Mouse (Mus musculus) midbrain, embryonic 12.5 days (tissue): ENCODE measurements at regions not wholly inside any gene's neighbourhood (a gene's known extent, or its start where the extent isn't known, plus 50 kb on each side); places are given as distances from the start of the nearest gene placed in this dataset.
A peak's percentile ranks its signal among the peaks of the same experiment; 100 is the strongest.
"Not testable (repeated sequence)": the region's sequence is repeated elsewhere in the genome, so short reads cannot be mapped to it uniquely, and the experiment has no call there.

Experiments
- ATAC-seq: fragments of 200-750 bp; cut with Nextera tagmentation; 2 replicates; pipeline ENCODE4 v1.8.0; 2017; ENCODE audit warnings: low read depth, moderate TSS enrichment, moderate library complexity; ENCODE audit not compliant: low FRiP score
- H3K27ac ChIP-seq: fragments of 300-500 bp; sonication (generic); replicated peaks from 2 replicates; pipeline ENCODE4 v1.5.1; 2016; ENCODE audit warnings: mild to moderate bottlenecking
- H3K27me3 ChIP-seq: fragments of 300-500 bp; sonication (generic); 2 replicates; pipeline ENCODE4 v1.6.1; 2016; ENCODE audit warnings: mild to moderate bottlenecking
- H3K36me3 ChIP-seq: fragments of 300-500 bp; sonication (generic); 2 replicates; pipeline ENCODE4 v1.6.1; 2016
- H3K4me1 ChIP-seq: fragments of 300-500 bp; sonication (generic); 2 replicates; pipeline ENCODE4 v1.6.1; 2016
- H3K4me2 ChIP-seq: fragments of 300-500 bp; sonication (generic); replicated peaks from 2 replicates; pipeline ENCODE4 v1.6.1; 2016; ENCODE audit warnings: mild to moderate bottlenecking, moderate library complexity
- H3K4me3 ChIP-seq: fragments of 300-500 bp; sonication (generic); 2 replicates; pipeline ENCODE4 v1.5.1; 2016; ENCODE audit warnings: mild to moderate bottlenecking
- H3K9ac ChIP-seq: fragments of 300-500 bp; sonication (generic); replicated peaks from 2 replicates; pipeline ENCODE4 v1.6.1; 2016; ENCODE audit warnings: mild to moderate bottlenecking, moderate library complexity
- H3K9me3 ChIP-seq: fragments of 300-500 bp; sonication (generic); 2 replicates; pipeline ENCODE4 v1.6.1; 2016; ENCODE audit warnings: mild to moderate bottlenecking
- whole genome bisulfite sequencing: fragments of 180-500 bp; shearing (Covaris S2); methylation state at CpG from one replicate; pipeline ENCODE4 v1.1.7; 2016; 5-methylcytosine and 5-hydroxymethylcytosine counted together

DNA sequence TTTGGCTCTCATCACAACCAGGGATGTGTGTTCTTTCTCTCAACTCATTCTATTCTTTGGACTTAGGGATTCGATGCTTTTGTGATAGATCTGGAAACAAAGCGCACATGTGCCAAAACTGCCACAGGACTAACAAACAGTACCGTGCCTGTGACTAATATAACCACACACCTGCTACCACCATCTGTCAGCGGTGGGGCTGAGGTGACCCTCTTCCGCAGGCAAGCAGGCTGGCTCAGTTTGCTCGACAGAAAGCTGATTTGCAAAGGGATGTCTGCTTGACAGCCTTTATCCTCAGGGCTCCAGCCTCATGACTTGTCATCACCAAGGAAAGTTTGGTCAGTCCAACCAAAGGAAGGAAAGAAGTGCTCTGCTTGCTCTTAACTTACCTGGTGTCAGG is 146.7 kb upstream of the Fer start:
- 75% methylated on average over 6 of the region's 6 CpGs for WGBS
- Histone ChIP-seq H3K4me2 (no peak overlapping the region), H3K27me3 (no peaks in the 10 kb centered on the region)

GRCm38 (mm10) chr17:63717051-63717578 is 145.7 kb upstream of the Fer start:
- Histone ChIP-seq H3K9me3 (no peaks in the 10 kb centered on the region), H3K4me1 (0 out of 2 replicates have a peak, but pooled peaks cover 5% of the 10 kb centered on the region)

More for the DNA sequence above, 146.7 kb upstream of the Fer start:
- H3K27ac ChIP-seq: no peak overlapping the region
- H3K4me1 ChIP-seq: 0 out of 2 replicates have a peak, but pooled peaks cover 5% of the 10 kb centered on the region
- H3K36me3 ChIP-seq: no peaks in the 10 kb centered on the region
- no peak overlapping the region for H3K4me3 ChIP-seq
- H3K9me3 ChIP-seq: no peaks in the 10 kb centered on the region
- no peak overlapping the region for H3K9ac ChIP-seq
- ATAC-seq: 0 out of 2 replicates have a peak, but pooled peaks have one; percentile 49

DNA sequence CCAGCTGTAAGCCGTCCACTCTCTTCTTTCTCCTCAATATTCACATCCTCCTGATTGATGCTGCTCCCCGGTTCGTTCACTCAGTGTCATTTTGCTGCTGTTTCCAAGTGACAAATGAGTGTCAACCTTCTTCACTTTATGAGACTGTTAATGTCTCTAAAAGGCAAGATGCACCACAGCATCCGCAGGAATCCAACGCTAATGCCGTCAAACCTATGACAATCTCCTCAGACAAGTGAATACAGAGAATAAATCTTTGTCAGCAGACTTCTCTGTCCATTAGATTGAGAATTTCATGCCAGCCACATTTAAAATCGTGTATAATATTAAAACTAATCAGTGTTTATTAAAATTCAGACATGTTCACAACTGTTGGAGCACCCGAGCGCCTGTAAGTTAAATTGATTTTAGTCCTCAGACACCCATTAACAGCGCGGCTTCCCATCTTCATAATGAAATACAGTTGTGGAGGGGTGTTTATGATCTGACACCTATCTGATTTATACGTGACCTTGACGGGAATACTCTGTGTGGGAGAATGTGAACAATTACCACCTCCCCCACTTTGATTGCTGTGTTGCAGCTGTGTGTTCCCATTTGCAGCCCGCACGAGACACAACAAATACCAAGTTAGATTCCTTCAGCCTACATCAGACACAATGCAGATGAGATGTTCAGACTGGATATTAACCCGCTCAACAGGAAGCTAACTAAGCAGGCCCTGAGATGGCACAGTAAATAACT is 143.7 kb upstream of the Fer start:
- no peak overlapping the region for H3K9ac ChIP-seq
- H3K27ac ChIP-seq: no peak overlapping the region
- no peaks in the 10 kb centered on the region for H3K27me3 ChIP-seq
- H3K4me1 ChIP-seq: 0 out of 2 replicates have a peak, but pooled peaks cover 5% of the 10 kb centered on the region
- no peak for ATAC-seq
- H3K9me3 ChIP-seq: no peaks in the 10 kb centered on the region
- WGBS: 81% methylated on average over 16 of the region's 16 CpGs
- H3K36me3 ChIP-seq: no peaks in the 10 kb centered on the region
- no peak overlapping the region for H3K4me2 ChIP-seq
- no peak overlapping the region for H3K4me3 ChIP-seq

More at GRCm38 (mm10) chr17:63717051-63717578, 145.7 kb upstream of the Fer start:
- H3K36me3 ChIP-seq: no peaks in the 10 kb centered on the region
- no peak overlapping the region for H3K4me3 ChIP-seq
- peak; percentile 63; the same call in 1 of the 2 replicates for ATAC-seq
- H3K27me3 ChIP-seq: no peaks in the 10 kb centered on the region
- H3K9ac ChIP-seq: no peak overlapping the region
- H3K4me2 ChIP-seq: no peak overlapping the region
- H3K27ac ChIP-seq: no peak overlapping the region
- 63% methylated on average over 9 of the region's 9 CpGs for WGBS

DNA sequence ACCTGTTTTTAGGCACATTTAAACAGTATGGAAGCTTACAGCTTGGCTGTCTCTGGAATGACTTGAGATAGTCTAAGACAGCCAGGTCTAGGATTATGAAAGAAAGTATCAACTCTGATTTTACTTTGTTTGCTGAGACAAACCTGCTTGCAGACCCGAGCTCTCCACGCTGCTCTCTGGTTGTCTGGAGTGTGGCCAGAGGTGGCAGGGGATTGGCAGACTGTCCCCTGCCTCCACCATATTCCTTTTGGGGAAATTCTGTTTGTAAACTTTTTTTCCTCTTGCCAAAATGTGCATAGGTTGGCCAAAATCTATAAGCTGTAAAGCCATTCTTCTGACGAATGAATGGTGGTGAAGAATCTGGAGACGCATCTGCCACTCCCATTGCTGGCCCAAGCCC is 143.1 kb upstream of the Fer start:
- WGBS: 81% methylated on average over 4 of the region's 4 CpGs
- ATAC-seq: no peak
- no peak overlapping the region for H3K4me2 ChIP-seq

DNA sequence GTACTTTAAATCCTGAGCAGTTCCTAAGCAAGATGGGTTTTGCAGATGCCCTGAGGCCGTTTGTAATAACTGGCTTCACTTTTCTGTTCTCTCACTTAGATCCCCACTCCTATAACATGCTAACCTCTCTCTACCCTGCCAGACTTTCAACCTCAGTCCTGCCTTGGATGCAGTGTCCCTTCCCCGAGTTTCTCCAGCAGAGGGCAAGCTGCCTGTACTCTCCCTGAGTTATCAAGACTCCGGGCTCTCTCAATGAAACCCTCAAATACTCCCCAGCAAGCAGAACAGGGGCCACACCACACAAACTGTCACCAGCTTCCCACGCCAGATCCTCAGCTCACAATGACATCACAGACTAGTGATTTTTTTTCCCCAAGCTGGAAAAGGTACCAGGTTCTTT is 142.0 kb upstream of the Fer start:
- H3K4me2 ChIP-seq: no peak overlapping the region
- no peak for ATAC-seq

More for the DNA sequence above, 143.1 kb upstream of the Fer start:
- no peaks in the 10 kb centered on the region for H3K27me3 ChIP-seq
- no peaks in the 10 kb centered on the region for H3K9me3 ChIP-seq
- H3K4me1 ChIP-seq: 0 out of 2 replicates have a peak, but pooled peaks cover 5% of the 10 kb centered on the region
- no peak overlapping the region for H3K27ac ChIP-seq
- H3K36me3 ChIP-seq: no peaks in the 10 kb centered on the region
- no peak overlapping the region for H3K9ac ChIP-seq
- no peak overlapping the region for H3K4me3 ChIP-seq

GRCm38 (mm10) chr17:63722434-63723004 is 140.3 kb upstream of the Fer start:
- ATAC-seq: no peak
- no peaks in the 10 kb centered on the region for H3K4me1 ChIP-seq
- WGBS: 86% methylated on average over 12 of the region's 12 CpGs

More for the DNA sequence above, 142.0 kb upstream of the Fer start:
- 42% methylated on average over 4 of the region's 4 CpGs for WGBS
- H3K9me3 ChIP-seq: no peaks in the 10 kb centered on the region
- no peak overlapping the region for H3K4me3 ChIP-seq
- no peak overlapping the region for H3K27ac ChIP-seq
- 0 out of 2 replicates have a peak, but pooled peaks cover 5% of the 10 kb centered on the region for H3K4me1 ChIP-seq
- H3K36me3 ChIP-seq: no peaks in the 10 kb centered on the region
- no peaks in the 10 kb centered on the region for H3K27me3 ChIP-seq
- H3K9ac ChIP-seq: no peak overlapping the region

DNA sequence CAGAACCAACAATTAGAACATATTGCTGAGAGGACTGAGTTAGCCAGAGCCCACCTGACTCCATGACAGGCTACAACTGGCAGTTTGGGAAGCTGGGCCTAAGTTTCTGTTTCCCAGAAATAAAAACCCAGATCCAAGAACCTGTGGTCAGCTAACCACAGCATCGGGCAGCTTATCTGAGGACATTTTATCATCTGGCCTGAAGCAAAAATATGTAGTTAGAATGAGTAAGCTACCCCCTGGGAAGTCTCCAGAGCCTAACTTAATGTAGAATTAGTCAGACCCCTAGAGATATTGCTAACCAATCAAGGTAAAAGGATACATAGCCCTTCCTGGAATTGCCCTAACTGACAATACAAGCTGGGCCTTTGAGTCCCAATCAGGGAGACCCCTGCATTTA is 124.7 kb upstream of the Fer start:
- WGBS: 100% methylated on average over 1 of the region's 1 CpGs
- no peaks in the 10 kb centered on the region for H3K27me3 ChIP-seq

More at GRCm38 (mm10) chr17:63722434-63723004, 140.3 kb upstream of the Fer start:
- Histone ChIP-seq H3K4me2 (no peak overlapping the region), H3K9ac (no peak overlapping the region), H3K36me3 (no peaks in the 10 kb centered on the region), H3K4me3 (no peak overlapping the region), H3K27me3 (no peaks in the 10 kb centered on the region), H3K9me3 (no peaks in the 10 kb centered on the region), H3K27ac (no peak overlapping the region)

GRCm38 (mm10) chr17:63739710-63740109 is 123.2 kb upstream of the Fer start:
- H3K27ac ChIP-seq: no peak overlapping the region
- no peak for ATAC-seq

More for the DNA sequence above, 124.7 kb upstream of the Fer start:
- Histone ChIP-seq H3K4me2 (no peak overlapping the region), H3K9me3 (peaks cover 6% of the 10 kb centered on the region; the same call in 1 of the 2 replicates), H3K4me1 (no peaks in the 10 kb centered on the region), H3K9ac (no peak overlapping the region), H3K27ac (no peak overlapping the region), H3K36me3 (no peaks in the 10 kb centered on the region), H3K4me3 (no peak overlapping the region)
- no peak for ATAC-seq

DNA sequence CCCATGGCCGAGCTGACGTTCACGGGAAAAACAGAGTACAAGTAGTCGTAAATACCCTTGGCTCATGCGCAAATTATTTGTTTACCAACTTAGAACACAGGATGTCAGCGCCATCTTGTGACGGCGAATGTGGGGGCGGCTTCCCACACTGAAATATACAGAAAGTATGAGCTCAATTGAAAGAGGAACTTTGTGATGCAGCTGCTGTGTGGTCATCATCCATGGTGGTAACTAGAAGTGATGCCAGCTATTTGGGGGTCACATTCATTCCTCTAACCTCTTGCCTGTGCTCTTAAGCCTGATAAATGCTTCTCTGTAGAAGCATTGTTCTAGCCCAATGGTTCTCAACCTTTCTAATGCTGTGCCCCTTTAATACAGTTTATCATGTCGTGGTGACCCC is 113.6 kb upstream of the Fer start:
- 90% methylated on average over 7 of the region's 10 CpGs for WGBS
- not testable (repeated sequence) for ATAC-seq, H3K4me3 ChIP-seq, H3K27ac ChIP-seq, H3K4me2 ChIP-seq, H3K36me3 ChIP-seq, H3K9ac ChIP-seq, H3K4me1 ChIP-seq, H3K27me3 ChIP-seq, H3K9me3 ChIP-seq

More at GRCm38 (mm10) chr17:63739710-63740109, 123.2 kb upstream of the Fer start:
- Histone ChIP-seq H3K36me3 (no peaks in the 10 kb centered on the region), H3K4me2 (no peak overlapping the region), H3K4me3 (no peak overlapping the region), H3K9me3 (peaks cover 6% of the 10 kb centered on the region; the same call in 1 of the 2 replicates), H3K9ac (no peak overlapping the region), H3K27me3 (no peaks in the 10 kb centered on the region), H3K4me1 (no peaks in the 10 kb centered on the region)
- WGBS: 65% methylated on average over 2 of the region's 2 CpGs

- Histone ChIP-seq H3K9me3 (no peaks in the 10 kb centered on the region), H3K27me3 (no peaks in the 10 kb centered on the region), H3K36me3 (no peaks in the 10 kb centered on the region), H3K4me2 (no peak overlapping the region), H3K4me3 (no peak overlapping the region), H3K9ac (no peak overlapping the region), H3K4me1 (no peaks in the 10 kb centered on the region), H3K27ac (no peak overlapping the region)
- 91% methylated on average over 2 of the region's 2 CpGs for WGBS
- ATAC-seq: no peak
Observed at GRCm38 (mm10) chr17:63754399-63754798, 108.5 kb upstream of the Fer start.

GRCm38 (mm10) chr17:63757896-63758695 is 104.8 kb upstream of the Fer start:
- WGBS: 81% methylated on average over 13 of the region's 13 CpGs
- Histone ChIP-seq H3K27ac (no peak overlapping the region), H3K4me1 (no peaks in the 10 kb centered on the region), H3K9me3 (no peaks in the 10 kb centered on the region), H3K9ac (no peak overlapping the region), H3K4me2 (no peak overlapping the region), H3K27me3 (no peaks in the 10 kb centered on the region), H3K36me3 (no peaks in the 10 kb centered on the region), H3K4me3 (no peak overlapping the region)
- ATAC-seq: peak; percentile 41; the same call in 1 of the 2 replicates
